Mouse (Mus musculus) sigmoid colon, adult 10 weeks (tissue): Measurements from ENCODE around the gene Pzp. TPM values are rescaled to one million over a fixed set of nuclear protein-coding genes. Genes with fewer than 3 reads are reported as not detected.

ENCODE experiments used
- polyA plus RNA-seq: library from polyadenylated mRNA; stranded (reverse); fragments of 350-450 nt; fragmentation: Illumina TruSeq; extraction: RNeasy Lipid Tissue Mini Kit (QIAGEN cat#74804); gene quantifications from one replicate; pipeline ENCODE4 v1.2.3, GENCODE M21; 2014; ENCODE audit warnings: low read depth, low replicate concordance

Gene Pzp
- polyA plus RNA-seq, result not detected

GRCm38 (mm10) chr6:128526601-128527000 is at the start of gene Pzp:
TSS of gene Pzp (minus strand) at chr6:128526720.

DNA sequence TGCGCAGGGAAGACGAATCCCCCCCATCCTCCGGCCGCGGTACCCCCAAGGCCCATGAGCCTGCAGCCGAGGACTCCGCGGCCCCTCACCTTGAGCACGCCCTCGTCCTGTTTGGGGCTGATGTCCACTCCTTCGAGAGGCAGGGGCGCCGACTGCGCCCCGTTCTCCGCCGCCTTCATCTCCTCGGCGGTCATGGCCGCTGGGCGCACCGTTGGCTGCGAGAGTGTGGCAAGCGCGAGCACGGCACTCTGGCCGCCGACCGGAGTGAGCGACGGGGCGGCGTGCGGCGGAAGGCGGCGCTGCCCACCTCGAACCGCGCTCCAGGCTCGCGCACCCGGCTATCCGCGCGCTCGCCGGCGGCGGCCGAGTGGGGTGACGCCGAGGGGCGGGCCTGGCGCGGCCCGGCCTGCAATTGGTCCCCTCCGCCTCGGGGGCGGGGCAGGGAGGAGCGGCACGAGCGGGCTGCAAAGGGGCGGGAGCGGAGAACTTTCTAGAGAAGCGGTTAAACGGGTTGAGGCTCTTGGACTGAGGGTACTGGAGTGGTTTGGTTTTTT is 88.1 kb downstream of the Pzp start, which contains the start of gene Fkbp4:
Fkbp4 (minus strand) TSS at position 361 of the 554 bp plus-strand sequence.

Other genes starting within 250 kb of the Pzp start
- 1.4 TPM for gene Tead4, start 225.9 kb downstream of the Pzp start, polyA plus RNA-seq
- gene Tulp3, start 170.9 kb downstream of the Pzp start, polyA plus RNA-seq, result 0.95 TPM
- gene Rhno1, start 163.8 kb downstream of the Pzp start, polyA plus RNA-seq, result 9.6 TPM
- gene Foxm1, start 163.8 kb downstream of the Pzp start, polyA plus RNA-seq, result 3.5 TPM
- gene Tex52, start 151.3 kb downstream of the Pzp start, polyA plus RNA-seq, result not detected
- gene Gm44596, start 151.2 kb downstream of the Pzp start, polyA plus RNA-seq, result not detected
- gene Nrip2, start 127.4 kb downstream of the Pzp start, polyA plus RNA-seq, result 0.69 TPM
- gene Itfg2, start 101.8 kb downstream of the Pzp start, polyA plus RNA-seq, result 4.5 TPM
- gene Fkbp4, start 88.0 kb downstream of the Pzp start, polyA plus RNA-seq, result 35.1 TPM
- gene A2ml1, start 54.9 kb upstream of the Pzp start, polyA plus RNA-seq, result 3.2 TPM
- 0.47 TPM for gene Klrb1a, start 96.8 kb upstream of the Pzp start, polyA plus RNA-seq
- gene Clec2h, start 135.7 kb upstream of the Pzp start, polyA plus RNA-seq, result 666 TPM
- not detected for gene Klrb1, start 196.3 kb upstream of the Pzp start, polyA plus RNA-seq